Mouse (Mus musculus): ENCODE measurements around the gene Nup214. TPM values are rescaled to one million over a fixed set of nuclear protein-coding genes. Genes with fewer than 3 reads are reported as not detected.

Nup214 gene
- polyA plus RNA-seq, 1 experiment: 13.0 TPM

DNA sequence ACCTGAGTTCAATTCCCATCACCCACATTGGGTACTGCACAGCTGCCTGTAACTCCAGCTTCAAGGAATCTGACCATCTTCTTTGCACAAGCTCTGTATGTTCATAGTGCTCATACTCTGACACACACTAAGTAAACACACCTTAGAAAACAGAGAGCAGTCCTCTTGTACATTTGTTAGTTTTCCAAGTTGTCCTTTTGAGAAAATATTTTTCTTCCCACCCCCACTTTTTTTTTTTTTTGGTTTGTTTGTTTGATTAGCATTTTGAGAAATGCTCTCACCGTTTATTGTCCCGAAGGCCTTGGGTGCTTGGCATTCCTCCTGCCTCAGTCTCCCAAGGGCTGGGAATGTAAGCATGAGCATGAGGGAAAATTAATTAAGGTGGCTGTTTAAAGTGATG is 34.1 kb downstream of the Nup214 start:
- no peak for TF ChIP-seq GATA1 (IDR thresholded peaks at IDR 0.05; ENCODE audit: low read length)

- TF ChIP-seq GATA1 (IDR thresholded peaks at IDR 0.05; ENCODE audit: low read length): no peak
Observed at GRCm38 (mm10) chr2:32008716-32009115, 34.5 kb downstream of the Nup214 start.

DNA sequence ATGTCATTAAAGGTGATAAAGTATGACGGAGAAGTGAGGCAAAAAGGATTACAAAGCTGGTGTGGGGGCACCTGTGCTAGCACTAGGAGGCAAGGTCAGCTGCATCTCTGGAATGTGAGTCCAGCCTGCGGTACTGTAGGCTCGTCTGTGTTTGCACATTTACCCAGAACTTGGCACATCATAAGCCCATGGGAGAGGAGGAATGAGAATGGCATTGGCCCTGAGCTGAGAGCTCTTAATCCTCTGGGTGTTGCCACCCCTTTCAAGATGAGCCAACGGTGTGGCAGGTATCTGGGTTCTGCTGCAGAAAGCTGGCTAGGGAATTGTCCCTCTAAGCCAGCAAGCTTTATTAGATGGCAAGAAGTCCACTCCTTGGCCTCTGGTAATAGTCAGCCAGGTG is 45.5 kb downstream of the Nup214 start:
- TF ChIP-seq GATA1 (IDR thresholded peaks at IDR 0.05; ENCODE audit: low read length): no peak

DNA sequence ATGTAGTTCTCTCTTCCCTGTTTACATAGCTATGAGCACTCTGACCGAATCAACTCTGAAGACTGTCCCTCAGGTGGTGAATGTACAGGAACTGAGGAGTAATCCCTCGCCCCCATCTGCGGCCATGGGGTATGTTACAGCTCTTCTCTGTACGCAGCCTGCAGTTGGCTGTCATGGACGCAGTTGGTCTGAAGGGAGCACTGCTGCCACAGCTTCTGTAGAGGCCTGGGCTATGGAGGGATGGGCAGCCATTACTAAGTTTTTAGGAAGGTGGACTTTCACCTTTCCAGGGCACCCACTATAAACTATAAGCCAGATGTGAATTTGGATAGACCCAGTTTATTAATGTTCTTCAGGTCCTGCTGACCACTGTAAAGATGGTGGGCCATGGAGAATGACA is 46.0 kb downstream of the Nup214 start:
- no peak for TF ChIP-seq GATA1 (IDR thresholded peaks at IDR 0.05; ENCODE audit: low read length)

DNA sequence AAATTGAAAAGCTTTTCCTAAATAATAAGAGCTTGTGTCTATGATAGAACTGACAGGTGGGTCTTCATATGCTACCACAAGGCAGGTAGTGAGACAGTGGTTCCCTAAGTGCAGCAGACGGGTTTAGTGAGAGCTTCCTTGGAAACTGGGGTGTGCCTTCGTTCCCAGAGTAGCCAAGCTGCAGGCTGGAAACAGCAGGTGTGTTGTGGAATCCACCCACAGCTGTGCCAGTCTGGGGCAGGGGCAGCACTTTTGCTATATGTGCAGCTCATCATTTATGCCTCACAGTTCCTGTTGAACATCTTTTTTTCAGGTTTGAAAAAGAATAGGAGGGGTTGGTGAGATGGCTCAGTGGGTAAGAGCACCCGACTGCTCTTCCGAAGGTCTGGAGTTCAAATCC is 50.1 kb downstream of the Nup214 start:
- TF ChIP-seq GATA1 (IDR thresholded peaks at IDR 0.05; ENCODE audit: low read length): no peak

GRCm38 (mm10) chr2:32029636-32030035 is 55.4 kb downstream of the Nup214 start:
- TF ChIP-seq GATA1 (IDR thresholded peaks at IDR 0.05; ENCODE audit: low read length): no peak

GRCm38 (mm10) chr2:32033436-32033835 is 59.2 kb downstream of the Nup214 start:
- TF ChIP-seq GATA1 (IDR thresholded peaks at IDR 0.05; ENCODE audit: low read length): no peak

DNA sequence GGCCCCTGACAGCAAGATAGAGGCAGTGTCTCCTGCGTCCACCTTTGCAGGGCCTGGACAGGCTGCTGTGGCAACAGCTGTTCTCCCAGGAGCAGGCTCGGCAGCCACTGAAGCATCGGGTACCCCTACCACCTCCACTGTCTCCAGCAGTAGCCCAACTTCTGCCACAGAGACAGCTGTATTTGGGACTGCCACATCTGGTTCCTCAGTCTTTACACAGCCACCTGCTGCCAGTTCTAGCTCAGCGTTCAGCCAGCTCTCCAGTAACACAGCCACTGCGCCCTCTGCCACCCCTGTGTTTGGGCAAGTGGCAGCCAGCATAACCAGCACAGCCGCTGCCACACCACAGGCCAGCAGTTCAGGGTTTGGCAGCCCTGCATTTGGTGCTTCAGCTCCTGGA is 60.0 kb downstream of the Nup214 start:
- no peak for TF ChIP-seq GATA1 (IDR thresholded peaks at IDR 0.05; ENCODE audit: low read length)

DNA sequence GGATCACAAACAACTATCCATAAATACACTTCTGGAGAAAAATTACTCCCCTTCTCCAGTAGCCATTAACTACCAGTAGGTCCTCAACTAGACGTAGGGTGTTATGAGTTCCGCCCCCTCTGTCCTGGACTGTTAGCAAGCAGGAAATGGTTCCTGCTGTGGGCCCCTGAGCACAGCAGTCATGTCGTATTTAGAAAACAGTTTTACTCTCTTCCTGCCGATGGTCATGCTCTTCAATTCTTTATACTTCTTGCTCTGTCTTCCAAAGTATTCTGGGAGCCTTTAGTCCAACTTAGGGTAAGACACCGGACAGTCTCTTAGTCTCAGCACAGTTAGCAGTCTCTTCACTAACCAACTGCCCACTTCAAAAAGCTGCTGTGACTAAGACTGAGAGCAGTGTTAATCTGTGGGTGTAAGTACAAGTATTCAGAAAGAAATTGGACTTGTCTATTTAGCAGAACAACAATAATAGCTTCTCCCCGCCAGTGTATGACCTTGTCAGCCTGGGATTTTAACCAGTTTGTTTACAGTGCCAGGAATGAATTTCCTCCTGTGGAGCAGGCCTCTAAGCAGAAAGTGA is 63.1 kb downstream of the Nup214 start:
- TF ChIP-seq GATA1 (IDR thresholded peaks at IDR 0.05; ENCODE audit: low read length): no peak

- no peak for TF ChIP-seq GATA1 (IDR thresholded peaks at IDR 0.05; ENCODE audit: low read length)
Observed at GRCm38 (mm10) chr2:32038661-32039081, 64.4 kb downstream of the Nup214 start.

DNA sequence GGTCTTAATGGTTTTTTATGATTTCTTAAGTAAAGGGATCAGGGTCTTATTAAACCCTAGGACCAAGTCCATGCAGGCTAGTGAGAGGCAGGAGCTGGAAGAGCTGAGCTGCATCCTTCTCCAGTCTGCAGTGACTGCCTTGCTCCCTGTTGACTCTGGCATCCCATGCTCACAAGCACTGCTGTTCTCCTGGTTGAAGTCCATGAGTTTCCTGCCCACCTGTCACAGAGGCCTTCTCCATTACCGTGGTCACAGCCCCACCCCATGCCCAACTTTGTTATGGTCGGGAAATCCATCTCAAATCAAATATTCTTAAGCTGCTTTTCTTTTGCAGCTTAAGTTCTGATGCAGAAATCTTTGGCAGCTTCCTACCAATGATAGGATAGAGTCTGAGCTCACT is 66.9 kb downstream of the Nup214 start:
- TF ChIP-seq GATA1 (IDR thresholded peaks at IDR 0.05; ENCODE audit: low read length): no peak

- TF ChIP-seq GATA1 (IDR thresholded peaks at IDR 0.05; ENCODE audit: low read length): no peak
Observed at GRCm38 (mm10) chr2:32043836-32044235, 69.6 kb downstream of the Nup214 start.

GRCm38 (mm10) chr2:32045375-32045774 is 71.1 kb downstream of the Nup214 start:
- no peak for TF ChIP-seq GATA1 (IDR thresholded peaks at IDR 0.05; ENCODE audit: low read length)

DNA sequence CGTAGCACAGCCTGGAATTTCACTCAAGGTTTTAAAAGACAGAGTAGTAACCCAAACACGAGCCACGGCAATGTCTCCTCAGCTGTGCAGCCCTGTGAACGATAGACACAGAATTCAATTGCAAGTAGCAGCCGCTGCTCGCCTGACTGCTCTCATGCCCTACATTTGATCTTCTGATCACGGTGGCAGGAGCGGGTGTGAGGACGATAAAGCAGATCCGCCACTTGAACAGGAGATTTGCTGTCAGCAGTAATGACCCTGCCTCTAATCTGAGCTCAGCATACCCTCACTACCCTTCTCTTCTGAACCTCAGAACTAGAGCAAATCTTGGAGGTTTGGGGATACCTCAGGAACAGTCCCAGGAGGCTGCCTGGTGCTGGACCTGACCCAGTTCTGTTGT is 71.8 kb downstream of the Nup214 start:
- TF ChIP-seq GATA1 (IDR thresholded peaks at IDR 0.05; ENCODE audit: low read length): no peak

DNA sequence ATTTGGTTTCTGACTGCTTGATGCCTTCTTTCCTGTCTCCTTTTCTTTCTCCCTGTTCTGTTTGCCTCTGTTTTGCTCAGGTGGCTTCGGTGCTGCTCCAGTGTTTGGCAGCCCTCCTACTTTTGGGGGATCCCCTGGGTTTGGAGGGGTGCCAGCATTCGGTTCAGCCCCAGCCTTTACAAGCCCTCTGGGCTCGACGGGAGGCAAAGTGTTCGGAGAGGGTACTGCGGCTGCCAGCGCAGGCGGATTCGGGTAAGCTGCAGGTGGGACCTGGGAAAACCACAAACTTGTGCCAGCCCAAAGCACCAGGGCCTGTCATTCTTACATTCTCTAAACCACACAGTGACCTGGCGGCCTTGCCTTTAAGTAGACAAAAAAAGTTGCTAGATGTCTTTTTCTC is 73.1 kb downstream of the Nup214 start:
- TF ChIP-seq GATA1 (IDR thresholded peaks at IDR 0.05; ENCODE audit: low read length): no peak

- no peak for TF ChIP-seq GATA1 (IDR thresholded peaks at IDR 0.05; ENCODE audit: low read length)
Observed at GRCm38 (mm10) chr2:32051791-32052190, 77.6 kb downstream of the Nup214 start.

- no peak for TF ChIP-seq GATA1 (IDR thresholded peaks at IDR 0.05; ENCODE audit: low read length)
Observed at GRCm38 (mm10) chr2:32052418-32052817, 78.2 kb downstream of the Nup214 start.
